Mouse (Mus musculus) heart, postnatal 4 days (tissue): Measurements from ENCODE around the gene Gale. TPM values are rescaled to one million over a fixed set of nuclear protein-coding genes. Genes with fewer than 3 reads are reported as not detected.

Source experiments
- total RNA-seq, 2 experiments: library from RNA; stranded (reverse); gene quantifications; 2 replicates each; pipeline ENCODE4 v1.2.3; 2021

Gene Gale
- total RNA-seq, 2 experiments from 2014 or later, result 7.6 to 9.8 TPM

Other genes with a start within 250 kb of the Gale start
- gene Il22ra1, start 235.6 kb upstream of the Gale start, total RNA-seq, result under 1 TPM; 0.20 to 0.24 TPM
- 1 to 10 TPM in 1 of 2 experiments, under 1 TPM in 1; 0.76 to 1.1 TPM for gene Myom3, start 204.0 kb upstream of the Gale start, total RNA-seq
- 10 to 100 TPM; 73.8 to 80.5 TPM for gene Srsf10, start 108.0 kb upstream of the Gale start, total RNA-seq
- gene Pnrc2, start 89.9 kb upstream of the Gale start, total RNA-seq, result 10 to 100 TPM; 81.7 to 88.6 TPM
- under 1 TPM; 0.68 to 0.74 TPM for gene Cnr2, start 68.3 kb upstream of the Gale start, total RNA-seq
- 10 to 100 TPM; 42.4 to 45.9 TPM for gene Fuca1, start 43.0 kb upstream of the Gale start, total RNA-seq
- 10 to 100 TPM; 52.2 to 59.8 TPM for gene Hmgcl, start 17.3 kb upstream of the Gale start, total RNA-seq
- gene Lypla2, start 8.9 kb downstream of the Gale start, total RNA-seq, result 10 to 100 TPM; 46.3 to 46.9 TPM
- gene Pithd1, start 23.5 kb downstream of the Gale start, total RNA-seq, result 10 to 100 TPM; 17.1 to 18.3 TPM
- gene Eloa, start 58.0 kb downstream of the Gale start, total RNA-seq, result 10 to 100 TPM; 38.4 to 38.5 TPM
- gene Rpl11, start 89.7 kb downstream of the Gale start, total RNA-seq, result 100 to 1,000 TPM; 395 to 405 TPM
- 10 to 100 TPM; 96.2 to 97.8 TPM for gene Id3, start 179.8 kb downstream of the Gale start, total RNA-seq
- gene E2f2, start 208.7 kb downstream of the Gale start, total RNA-seq, result 1 to 10 TPM; 5.8 to 9.7 TPM
- 1 to 10 TPM; 3.3 to 3.7 TPM for gene Asap3, start 242.6 kb downstream of the Gale start, total RNA-seq